Mouse (Mus musculus): ENCODE measurements at regions not wholly inside any gene's neighbourhood (a gene's known extent, or its start where the extent isn't known, plus 50 kb on each side); places are given as distances from the start of the nearest gene placed in this dataset.

- DNase-seq = no peak
Measured at GRCm38 (mm10) chr13:43919781-43920420, 135.3 kb downstream of the Cd83 start.

- DNase-seq = peak; percentile 70
Measured at GRCm38 (mm10) chr13:43930081-43930981, 145.8 kb downstream of the Cd83 start.

DNA sequence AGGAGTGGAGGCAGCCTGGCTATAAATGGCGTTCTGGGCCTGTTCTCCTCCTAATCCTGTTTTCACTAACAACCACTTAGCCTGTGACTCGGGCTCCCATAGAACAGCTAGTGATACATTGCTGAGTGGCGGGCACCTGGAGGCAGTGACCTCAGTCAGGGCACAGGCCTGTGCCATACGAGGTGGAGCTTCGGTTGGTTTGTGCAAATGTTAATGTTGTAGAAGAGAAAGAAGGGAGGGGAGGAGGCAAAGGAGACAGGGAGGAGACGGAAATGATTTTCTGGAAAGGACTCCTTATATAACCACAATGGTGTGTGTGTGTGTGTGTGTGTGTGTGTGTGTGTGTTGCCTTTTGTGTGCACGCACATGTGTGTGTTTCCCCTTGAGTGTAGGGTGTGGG is 148.4 kb downstream of the Cd83 start:
- no peak for DNase-seq

DNA sequence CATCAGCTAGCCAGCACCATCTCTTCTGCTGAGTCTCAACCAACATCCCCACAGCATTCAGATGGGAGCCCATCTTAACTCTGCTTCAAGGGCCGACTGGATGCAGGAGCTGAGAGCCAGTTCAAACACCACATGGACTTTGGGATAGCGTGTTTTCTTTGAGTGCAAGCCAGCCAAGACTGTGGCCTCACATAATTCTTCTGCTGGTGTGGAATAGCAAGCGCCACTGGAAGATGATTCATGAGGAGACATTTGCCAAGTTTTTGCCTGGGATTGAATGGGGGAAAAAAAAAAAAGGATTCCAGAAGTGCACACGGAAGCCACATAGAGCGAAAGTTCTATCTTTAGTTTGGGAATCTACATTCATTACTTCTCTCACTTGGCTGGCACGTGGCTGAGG is 150.7 kb downstream of the Cd83 start:
- no peak for DNase-seq

DNA sequence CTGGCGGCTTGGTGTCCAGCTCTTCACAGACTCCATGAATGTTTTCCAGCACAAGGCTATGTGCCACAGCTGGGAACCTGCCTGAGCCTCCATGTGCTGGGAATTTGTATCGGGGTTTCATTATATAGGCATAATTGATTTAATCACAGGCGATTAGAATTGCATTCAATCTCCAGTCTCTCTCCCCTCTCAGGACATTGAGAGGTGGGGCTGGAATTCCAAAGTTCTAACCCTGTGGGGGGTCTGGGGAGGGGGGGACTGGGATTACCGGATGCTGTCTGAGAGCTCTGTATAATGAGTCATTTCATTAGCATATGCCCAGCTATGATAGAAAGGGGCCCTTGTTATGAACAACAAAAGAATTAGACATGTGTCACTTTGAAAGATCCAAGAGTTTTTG is 151.9 kb downstream of the Cd83 start:
- peak; percentile 47 for DNase-seq

DNA sequence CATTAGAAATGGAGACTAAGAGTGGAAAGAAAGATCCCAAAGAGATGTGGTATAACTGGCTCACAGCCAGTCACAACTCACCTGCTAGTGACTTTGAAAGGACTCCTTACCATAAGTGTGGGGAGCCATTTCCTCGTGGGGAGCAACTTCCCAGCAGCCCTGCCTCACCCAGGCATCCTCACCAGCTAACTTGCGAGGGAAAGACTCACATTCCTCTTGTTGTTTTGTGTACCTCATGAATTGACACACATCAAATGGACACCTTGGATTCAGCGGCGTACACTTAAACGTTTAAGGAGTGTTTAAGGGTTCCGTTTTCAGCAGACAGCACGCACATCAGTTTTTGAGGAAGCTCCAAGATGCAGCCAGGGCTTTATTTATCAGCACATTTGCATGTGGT is 154.0 kb downstream of the Cd83 start:
- DNase-seq = no peak

DNA sequence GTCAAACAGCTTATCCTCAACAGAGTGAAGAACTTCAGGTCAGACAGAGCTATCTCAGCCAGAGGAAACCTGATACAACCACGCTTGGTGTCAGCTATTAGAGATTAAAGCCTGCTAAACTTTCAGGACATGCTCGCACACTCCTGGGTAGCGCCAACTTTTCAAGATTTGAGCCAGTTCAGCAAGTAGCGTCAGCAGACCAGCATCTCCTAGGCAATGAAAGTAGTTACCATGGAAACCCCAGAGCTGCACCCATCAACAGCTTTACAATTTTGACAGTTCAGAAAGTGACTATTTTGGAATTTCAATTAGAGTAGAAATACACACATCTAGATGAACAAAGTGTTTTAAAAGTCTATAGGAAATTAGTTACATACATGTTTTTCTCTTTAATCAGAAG is 154.8 kb downstream of the Cd83 start:
- DNase-seq = no peak

GRCm38 (mm10) chr13:43941731-43942130 is 157.2 kb downstream of the Cd83 start:
- no peak for DNase-seq

DNA sequence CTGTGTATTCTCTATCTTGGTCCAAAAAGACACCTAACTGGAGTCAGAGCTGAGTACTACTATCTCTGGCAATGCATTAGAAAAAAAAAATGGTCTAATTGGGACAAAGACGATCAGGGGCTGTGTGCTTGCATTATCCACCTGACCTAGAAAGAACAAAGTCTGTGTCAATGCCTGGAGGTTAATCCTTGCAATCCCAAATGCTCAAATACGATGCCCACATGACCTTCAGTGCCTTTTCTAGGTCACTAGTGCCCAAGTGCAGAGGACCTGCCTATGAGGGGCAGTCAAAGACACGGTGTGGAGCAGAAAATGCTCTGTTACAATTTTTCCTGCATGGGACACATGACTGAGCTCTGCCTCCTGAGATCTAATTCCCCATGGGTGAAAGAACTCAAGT is 164.0 kb downstream of the Cd83 start:
- no peak for DNase-seq

GRCm38 (mm10) chr13:43949740-43950643 is 165.4 kb downstream of the Cd83 start:
- DNase-seq = peak; percentile 47

DNA sequence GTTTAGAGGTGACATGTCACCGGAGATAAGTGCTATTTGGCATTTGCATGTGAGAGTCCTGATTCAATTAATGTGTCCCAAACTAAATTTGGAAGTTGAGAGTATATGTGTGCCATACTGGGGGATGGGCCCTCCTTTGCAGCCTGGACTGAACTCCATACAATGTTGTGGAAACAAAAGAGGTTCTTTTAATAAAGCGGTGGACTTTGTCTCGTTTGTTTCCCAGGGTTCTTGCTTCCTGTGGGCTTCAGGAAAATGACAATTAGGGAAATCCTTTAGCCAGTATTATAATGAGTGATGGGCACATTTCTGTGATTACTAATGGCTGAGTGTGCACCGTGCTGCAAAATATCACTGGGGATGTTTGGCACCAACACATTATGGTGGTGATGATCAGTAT is 167.9 kb downstream of the Cd83 start:
- DNase-seq = no peak

DNA sequence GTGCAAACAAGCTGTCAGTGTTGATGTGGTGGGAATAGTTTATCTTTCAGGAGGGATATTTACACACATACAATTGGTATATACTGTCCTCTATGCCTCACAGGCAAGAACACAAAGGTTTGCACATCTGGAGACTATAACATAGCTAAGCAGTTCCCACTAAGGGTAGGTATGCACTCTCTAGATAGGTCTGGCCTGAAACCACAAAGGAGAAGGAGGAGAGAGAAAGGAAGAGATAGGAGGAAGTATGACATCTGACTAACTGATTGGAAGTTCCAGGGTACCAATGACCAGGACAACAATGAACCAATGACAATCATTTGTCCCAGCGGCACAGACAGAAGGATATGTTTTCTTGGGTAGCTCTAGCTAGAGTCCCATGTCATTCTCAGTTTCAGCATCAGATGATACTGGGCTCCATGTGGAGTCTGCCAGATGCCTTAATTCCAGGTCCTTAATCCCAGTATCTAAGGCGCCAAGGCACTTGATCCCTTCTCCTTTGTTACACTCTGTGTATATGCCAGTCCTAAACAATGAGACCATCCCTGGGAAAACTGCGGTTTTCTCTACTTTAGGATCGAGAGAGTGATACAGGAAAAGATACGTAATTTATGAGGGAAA is 168.5 kb downstream of the Cd83 start:
- no peak for DNase-seq

DNA sequence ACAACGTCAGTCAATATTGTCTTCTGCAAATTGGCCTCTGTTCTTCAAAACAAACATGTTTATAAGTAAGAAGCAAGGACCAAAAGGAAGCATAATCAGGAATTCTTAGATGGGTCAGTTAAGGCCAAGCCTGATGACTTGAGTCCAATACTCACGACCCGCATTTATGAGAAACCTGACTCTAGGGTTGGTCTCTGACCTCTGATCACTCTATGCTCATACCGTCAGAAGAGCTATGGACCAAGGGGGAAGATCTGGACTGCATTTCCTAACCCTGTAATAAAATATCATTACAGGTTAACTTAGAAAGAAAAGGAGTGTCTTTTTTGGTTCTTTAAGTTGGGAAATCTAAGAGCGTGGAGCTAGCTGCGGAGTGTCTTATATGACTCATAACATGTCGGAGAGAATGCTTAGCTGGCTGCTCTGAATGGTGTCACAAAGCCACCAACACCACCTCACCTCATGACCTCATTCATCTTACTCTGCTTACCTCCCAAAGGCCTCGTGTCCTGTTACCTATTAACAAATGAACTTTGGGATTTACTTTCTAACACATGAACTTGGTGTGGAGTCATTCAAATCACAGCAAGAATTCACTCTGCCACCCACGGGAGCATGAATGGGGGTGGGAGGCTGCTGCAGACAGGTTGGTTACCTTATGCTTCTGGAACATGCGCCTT is 170.3 kb downstream of the Cd83 start:
- DNase-seq = no peak

- no peak for DNase-seq
Measured at GRCm38 (mm10) chr13:43957046-43957445, 172.5 kb downstream of the Cd83 start.

DNA sequence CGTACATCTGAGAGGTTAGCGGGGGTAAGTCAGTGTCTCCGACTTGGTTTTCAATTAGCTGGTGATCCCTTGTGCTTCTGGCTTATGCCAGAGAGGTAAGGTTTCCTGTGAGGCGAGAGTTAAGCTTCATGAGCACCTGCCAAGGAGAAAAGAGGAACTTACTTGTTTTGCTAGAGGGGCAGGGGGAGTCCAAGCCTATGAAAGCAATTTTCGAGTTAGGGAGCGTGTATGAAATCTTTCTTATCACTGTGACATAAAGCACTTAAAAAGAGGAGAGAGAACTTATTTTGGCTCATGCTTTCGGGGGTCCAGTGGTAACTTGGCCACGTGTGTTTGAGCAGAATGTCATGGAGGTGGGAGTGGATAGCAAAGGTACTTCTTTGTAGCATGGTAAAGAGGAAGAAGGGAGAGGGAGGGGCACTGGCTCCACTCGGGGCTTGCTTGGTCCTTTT is 174.6 kb downstream of the Cd83 start:
- DNase-seq = no peak

- no peak for DNase-seq
Measured at GRCm38 (mm10) chr13:43961047-43961690, 176.6 kb downstream of the Cd83 start.

DNA sequence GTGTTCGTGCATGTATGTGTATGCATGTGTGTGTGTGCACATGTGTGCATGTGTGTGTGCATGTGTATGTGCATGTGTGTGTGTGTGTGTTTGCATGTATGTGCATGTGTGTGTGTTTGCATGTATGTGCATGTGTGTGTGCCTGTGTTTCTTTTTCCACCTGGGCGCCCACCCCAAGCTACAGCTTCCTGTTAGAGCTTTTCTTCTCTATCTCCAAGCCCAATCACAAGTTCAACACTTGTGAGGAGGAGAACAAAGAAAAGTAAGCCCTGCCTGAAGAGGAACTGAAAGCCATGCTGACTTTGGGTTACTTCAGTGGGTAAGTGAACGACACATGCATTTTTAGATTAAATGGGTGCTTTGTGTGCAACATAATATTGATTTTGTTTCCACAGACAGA is 177.4 kb downstream of the Cd83 start:
- DNase-seq = no peak

- no peak for DNase-seq
Measured at GRCm38 (mm10) chr13:43963321-43963720, 178.7 kb downstream of the Cd83 start.

DNA sequence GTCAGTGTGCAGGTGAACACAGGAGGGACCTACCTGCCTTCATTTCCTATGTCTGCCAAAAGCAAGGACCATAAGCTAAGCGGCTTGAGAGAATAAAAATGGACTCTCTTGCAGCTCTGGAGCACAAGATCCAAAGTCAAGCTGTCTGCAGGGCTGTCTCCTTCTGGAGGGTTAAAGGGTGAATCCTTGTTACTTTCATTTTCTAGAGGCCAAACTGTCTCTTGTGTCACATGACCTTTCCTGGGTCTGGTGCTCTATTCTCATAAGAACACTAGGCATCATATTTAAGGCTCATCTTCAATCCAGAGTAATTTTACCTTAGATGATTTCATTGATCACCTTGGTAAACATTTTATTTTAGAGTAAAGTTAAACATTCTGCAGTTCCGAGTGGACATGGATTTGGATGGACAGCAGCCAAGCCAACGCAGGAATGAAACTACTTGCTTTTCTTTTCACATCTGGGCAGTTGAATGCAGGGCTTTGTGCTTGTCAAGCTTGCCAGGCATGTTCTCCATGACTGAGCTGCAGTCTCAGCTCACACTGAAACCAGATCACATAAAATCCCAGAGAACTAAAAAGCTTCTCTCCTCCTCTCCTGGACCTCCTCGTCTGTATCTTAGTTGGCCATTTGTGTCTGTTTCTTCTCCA is 180.8 kb downstream of the Cd83 start:
- DNase-seq = no peak

DNA sequence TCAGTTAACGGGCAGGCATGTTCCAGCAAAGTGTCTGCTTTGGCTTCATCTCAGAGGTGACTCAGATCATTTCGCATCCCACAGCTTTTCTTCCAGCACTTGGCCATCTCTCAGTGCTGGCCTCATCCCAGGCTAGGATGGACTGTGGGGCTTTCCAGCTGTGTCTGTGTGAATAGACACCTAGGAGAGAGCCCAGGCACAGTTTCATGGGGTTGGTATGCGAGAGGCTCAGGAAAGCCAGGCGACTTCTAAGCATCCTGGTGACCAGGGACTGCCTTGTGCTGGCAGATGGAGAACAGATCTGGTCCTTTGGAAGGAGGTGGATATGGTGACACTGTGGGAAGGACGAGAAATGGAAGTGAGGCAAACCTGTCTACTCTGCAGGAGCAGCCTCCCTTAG is 182.9 kb downstream of the Cd83 start:
- no peak for DNase-seq

DNA sequence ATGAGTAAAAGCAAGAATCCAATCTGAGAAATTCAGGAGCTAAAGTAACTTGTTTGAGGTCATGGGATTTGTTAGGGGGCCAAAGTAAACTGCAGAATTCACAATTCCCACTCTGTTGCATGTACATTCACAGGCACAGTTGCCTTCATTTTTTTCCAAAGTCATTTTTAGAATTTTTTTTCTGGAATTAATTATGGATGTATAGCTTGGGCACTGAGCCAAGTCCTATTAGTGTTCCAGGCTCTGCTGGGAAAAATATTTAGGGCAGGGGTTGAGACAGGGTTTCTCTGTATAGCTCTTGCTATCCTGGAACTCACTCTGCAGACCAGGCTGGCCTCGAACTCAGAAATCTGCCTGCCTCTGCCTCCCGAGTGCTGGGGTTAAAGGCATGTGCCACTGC is 188.3 kb downstream of the Cd83 start:
- no peak for DNase-seq

All from embryo, embryonic 11 days (tissue).